Mouse (Mus musculus) kidney, adult 2 months (tissue): Measurements from ENCODE around the gene Rybp. TPM values are rescaled to one million over a fixed set of nuclear protein-coding genes. Genes with fewer than 3 reads are reported as not detected.
A peak's percentile ranks its signal among the peaks of the same experiment; 100 is the strongest.

Experiments
- DNase-seq: peaks from one replicate; pipeline ENCODE4 v3.0.0; 2021
- H3K27ac ChIP-seq: fragments of 200-500 bp; 2 replicates; pipeline ENCODE4 v1.5.1; 2012; ENCODE audit warnings: low read depth, low read length, control low read depth, inconsistent platforms; ENCODE audit not compliant: insufficient read depth
- H3K27me3 ChIP-seq: fragments of 200-500 bp; replicated peaks from 2 replicates; pipeline ENCODE4 v1.6.1; 2012; ENCODE audit warnings: mild to moderate bottlenecking, moderate library complexity, low read length, inconsistent platforms; ENCODE audit not compliant: control insufficient read depth, insufficient read depth
- H3K36me3 ChIP-seq: fragments of 200-500 bp; 2 replicates; pipeline ENCODE4 v1.6.1; 2012; ENCODE audit warnings: mild to moderate bottlenecking, moderate library complexity, low read length, inconsistent platforms; ENCODE audit not compliant: control insufficient read depth, insufficient read depth
- H3K4me1 ChIP-seq: fragments of 200-500 bp; 2 replicates; pipeline ENCODE4 v1.6.1; 2011; ENCODE audit warnings: low read length; ENCODE audit not compliant: control insufficient read depth, insufficient read depth
- H3K4me3 ChIP-seq: fragments of 200-500 bp; 2 replicates; pipeline ENCODE4 v1.5.1; 2011; ENCODE audit warnings: mild to moderate bottlenecking, low read depth, low read length, control low read depth; ENCODE audit not compliant: insufficient read depth
- CTCF ChIP-seq: fragments of 200-500 bp; conservative IDR thresholded peaks from 2 replicates; pipeline ENCODE4 v1.5.1; 2011; ENCODE audit warnings: low read depth, mild to moderate bottlenecking, control low read depth, low read length, moderate library complexity, mixed read lengths; ENCODE audit not compliant: insufficient read depth, insufficient read length
- POLR2A ChIP-seq: fragments of 200-500 bp; IDR thresholded peaks from one replicate; pipeline ENCODE4 v1.6.1; 2011; ENCODE audit warnings: low read depth, low read length, control low read depth
- WGBS: fragments of 180-500 bp; shearing (Covaris S2); methylation state at CpG from one replicate; pipeline ENCODE4 v1.1.7; 2018; 5-methylcytosine and 5-hydroxymethylcytosine counted together
- polyA plus RNA-seq: library from polyadenylated mRNA; depleted of rRNA; stranded (reverse); fragments of >200 nt; gene quantifications from 2 replicates; pipeline ENCODE4 v1.2.3, GENCODE M21; 2012

Rybp gene
- polyA plus RNA-seq, 1 experiment: 19.4 TPM

DNA sequence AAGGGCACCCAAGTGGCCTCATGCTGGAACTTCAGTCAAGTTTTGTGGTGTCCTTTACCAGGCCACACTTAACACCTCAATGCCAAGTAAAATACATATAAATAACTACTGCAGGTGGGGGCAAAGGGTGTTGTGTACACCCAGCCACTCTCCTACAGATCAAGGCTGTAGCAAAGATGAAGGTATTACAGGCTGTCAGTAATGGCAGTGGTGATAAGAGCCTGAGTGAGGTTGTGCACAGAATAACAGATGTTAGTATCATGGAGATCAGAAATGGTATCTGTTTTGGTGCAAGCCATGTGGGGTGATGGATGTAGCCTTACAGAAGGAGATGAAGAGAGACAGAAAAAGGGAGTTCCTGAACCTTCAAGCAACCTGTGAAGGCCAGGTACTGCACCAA, 52.2 kb downstream of the Rybp start:
- Histone ChIP-seq H3K36me3 (no peaks in the 10 kb centered on the region), H3K4me1 (peaks cover 11% of the 10 kb centered on the region), H3K27ac (no peak overlapping the region), H3K27me3 (no peaks in the 10 kb centered on the region), H3K4me3 (no peak overlapping the region)
- DNase-seq: no peak
- TF ChIP-seq CTCF (no peak), POLR2A (no peak)

- DNase-seq: no peak
- Histone ChIP-seq H3K36me3 (no peaks in the 10 kb centered on the region), H3K4me3 (no peak overlapping the region), H3K27me3 (no peaks in the 10 kb centered on the region), H3K4me1 (peaks cover 11% of the 10 kb centered on the region), H3K27ac (no peak overlapping the region)
- no peak for TF ChIP-seq POLR2A
- TF ChIP-seq CTCF: no peak
- 69% methylated on average over 3 of the region's 3 CpGs for WGBS
Measured at GRCm38 (mm10) chr6:100233522-100233921, 53.8 kb downstream of the Rybp start.

- Histone ChIP-seq H3K36me3 (no peaks in the 10 kb centered on the region), H3K4me1 (peaks cover 11% of the 10 kb centered on the region), H3K4me3 (no peak overlapping the region), H3K27ac (peak overlapping the region; percentile 52; the same call in 1 of the 2 replicates), H3K27me3 (no peaks in the 10 kb centered on the region)
- TF ChIP-seq POLR2A (no peak), CTCF (no peak)
- DNase-seq: peak; percentile 39
- 26% methylated on average over 4 of the region's 4 CpGs for WGBS
Measured at GRCm38 (mm10) chr6:100233061-100233460, 54.2 kb downstream of the Rybp start.

DNA sequence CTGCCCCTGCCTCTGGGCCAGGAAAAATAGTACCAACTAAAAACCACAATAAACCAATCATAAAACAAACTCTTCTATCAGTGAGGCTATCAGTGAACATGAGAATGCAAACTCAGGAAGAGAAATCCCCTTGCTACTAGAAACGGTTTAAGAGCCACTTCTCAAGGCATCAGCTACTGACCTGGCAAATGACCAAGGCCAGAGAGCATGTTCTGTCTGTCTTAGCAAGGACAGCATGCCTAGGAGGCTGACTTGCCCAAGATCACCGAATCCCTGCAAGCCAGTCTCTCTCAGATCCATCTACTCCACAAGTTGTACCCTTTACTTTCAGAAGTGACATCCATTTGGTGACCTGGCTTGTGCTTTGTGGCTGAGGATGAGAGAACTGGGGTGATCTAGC, 61.1 kb downstream of the Rybp start:
- TF ChIP-seq CTCF (no peak), POLR2A (no peak)
- H3K4me1 ChIP-seq: no peaks in the 10 kb centered on the region
- H3K4me3 ChIP-seq: no peak overlapping the region
- DNase-seq: no peak
- WGBS: 49% methylated on average over 2 of the region's 2 CpGs
- no peaks in the 10 kb centered on the region for H3K36me3 ChIP-seq
- no peak overlapping the region for H3K27ac ChIP-seq
- H3K27me3 ChIP-seq: no peaks in the 10 kb centered on the region

DNA sequence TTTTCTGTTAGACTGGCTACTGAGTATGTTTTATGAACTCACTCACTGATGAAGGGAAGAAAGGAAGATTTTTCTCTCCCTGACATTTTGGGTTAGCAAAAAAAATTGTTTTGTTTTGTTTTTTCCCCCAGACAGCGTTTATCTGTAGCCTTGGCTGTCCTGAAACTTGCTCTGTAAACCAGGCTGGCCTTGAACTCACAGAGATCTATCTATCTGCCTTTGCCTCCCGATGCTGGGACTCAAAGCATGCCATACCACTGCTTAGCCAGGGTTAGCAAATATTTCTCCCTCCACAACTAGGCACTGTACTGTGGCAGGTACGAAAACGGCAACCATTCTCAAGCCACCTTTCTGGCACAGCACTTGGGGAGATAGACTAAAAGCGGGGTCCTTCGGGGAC, 63.4 kb downstream of the Rybp start:
- DNase-seq: no peak
- no peaks in the 10 kb centered on the region for H3K27me3 ChIP-seq
- H3K4me3 ChIP-seq: no peak overlapping the region
- H3K4me1 ChIP-seq: no peaks in the 10 kb centered on the region
- 95% methylated on average over 6 of the region's 6 CpGs for WGBS
- no peak overlapping the region for H3K27ac ChIP-seq
- TF ChIP-seq POLR2A (no peak), CTCF (no peak)
- no peaks in the 10 kb centered on the region for H3K36me3 ChIP-seq

DNA sequence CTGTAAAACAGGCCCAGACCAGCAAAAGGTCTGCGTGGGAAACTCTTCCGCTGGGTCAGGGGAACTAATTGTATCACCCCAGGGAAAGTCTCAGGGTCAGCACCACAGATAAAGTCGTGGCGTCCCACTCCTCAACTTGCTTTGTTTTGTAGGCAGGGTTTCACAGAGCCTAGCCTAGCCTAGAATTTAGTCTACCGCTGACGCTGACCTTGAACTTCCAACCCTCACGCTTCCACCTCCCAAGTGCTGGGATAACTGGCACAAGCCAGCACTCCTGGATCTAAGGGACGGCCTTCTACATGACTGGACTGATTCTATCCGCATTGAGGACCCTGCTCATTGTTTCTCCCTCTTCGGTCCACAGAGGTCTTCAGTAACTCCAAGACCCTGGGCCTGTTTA, 63.9 kb downstream of the Rybp start:
- TF ChIP-seq POLR2A (no peak), CTCF (no peak)
- DNase-seq: no peak
- H3K36me3 ChIP-seq: no peaks in the 10 kb centered on the region
- H3K4me3 ChIP-seq: no peak overlapping the region
- 94% methylated on average over 10 of the region's 10 CpGs for whole genome bisulfite sequencing
- H3K27ac ChIP-seq: no peak overlapping the region
- no peaks in the 10 kb centered on the region for H3K27me3 ChIP-seq
- no peaks in the 10 kb centered on the region for H3K4me1 ChIP-seq

- Histone ChIP-seq H3K4me3 (no peak overlapping the region), H3K4me1 (no peaks in the 10 kb centered on the region), H3K36me3 (no peaks in the 10 kb centered on the region), H3K27me3 (no peaks in the 10 kb centered on the region), H3K27ac (no peak overlapping the region)
- TF ChIP-seq POLR2A (no peak), CTCF (no peak)
- no peak for DNase-seq
- WGBS: 92% methylated on average over 5 of the region's 5 CpGs
Measured at GRCm38 (mm10) chr6:100222927-100223326, 64.4 kb downstream of the Rybp start.

DNA sequence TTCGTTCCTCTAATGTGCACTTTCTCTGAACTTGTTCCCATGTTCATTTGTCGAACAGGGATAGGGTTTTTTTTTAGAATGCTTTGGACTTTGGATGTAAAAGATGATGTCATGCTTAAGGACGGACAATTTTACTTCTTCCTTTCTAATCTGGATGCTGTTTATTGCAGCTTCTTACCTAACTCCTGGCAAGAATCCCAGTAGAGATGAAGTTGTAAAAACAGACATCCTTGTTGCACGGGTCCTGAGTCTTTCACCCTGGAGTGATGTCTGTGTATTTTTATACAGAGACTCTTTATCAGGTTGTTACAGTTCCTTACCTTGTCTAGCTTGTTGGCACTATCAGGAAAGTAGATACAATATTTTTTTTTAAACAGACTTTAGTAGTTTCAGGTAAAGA, 65.5 kb downstream of the Rybp start:
- TF ChIP-seq CTCF (no peak), POLR2A (no peak)

More for the DNA sequence above, 65.5 kb downstream of the Rybp start:
- no peak for DNase-seq
- Histone ChIP-seq H3K4me3 (no peak overlapping the region), H3K27me3 (no peaks in the 10 kb centered on the region), H3K4me1 (no peaks in the 10 kb centered on the region), H3K27ac (no peak overlapping the region), H3K36me3 (no peaks in the 10 kb centered on the region)
- 51% methylated on average over 4 of the region's 4 CpGs for WGBS
